Comparison of ENCODE assay signal across 27 mouse cellular contexts in the genomic region with DNA sequence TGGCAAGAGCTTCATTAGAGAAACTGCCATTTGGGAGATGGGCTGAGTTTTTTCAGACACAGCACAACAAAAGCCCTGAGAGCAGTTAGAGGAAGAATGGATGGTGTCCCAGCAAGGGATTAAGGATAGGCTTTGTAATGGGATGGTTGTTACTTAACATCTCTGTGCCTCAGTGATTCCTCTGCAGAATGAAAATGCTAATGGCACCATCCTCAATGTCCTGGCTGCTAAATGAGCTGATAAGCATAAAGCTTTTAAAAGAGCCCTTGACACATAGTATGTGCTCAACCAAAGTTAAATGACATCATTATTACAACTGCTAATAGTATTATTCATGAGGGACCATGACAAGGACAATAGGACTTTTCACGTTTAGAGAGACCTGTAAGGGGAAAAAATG.
DNase-seq lines count a peak whose midpoint lies in the region; ATAC-seq lines count a peak whose summit lies in the region.
"Had no signal": no experiment of that assay in that cellular context is flagged by ENCODE, and none has a peak within 500 bp of the region (broad histone marks: within the 10 kb centered on the region; RNA-seq: fewer than 3 reads in every experiment).

No protein-coding gene starts in this region.

- no peaks in the 10 kb centered on the region for H3K27me3 ChIP-seq in hindbrain, embryonic 14.5 days (ENCODE audit: control insufficient read depth, insufficient read depth, low read length)
- no peaks in the 10 kb centered on the region for H3K27me3 ChIP-seq in hindbrain, embryonic 13.5 days
- H3K27me3 ChIP-seq: embryonic facial prominence, embryonic 13.5 days; heart, embryonic 13.5 days; kidney, embryonic 15.5 days; limb, embryonic 12.5 days; liver, embryonic 15.5 days; lung, embryonic 15.5 days; neural tube, embryonic 15.5 days had no signal

- WGBS in hindbrain, embryonic 14.5 days, result 23% methylated on average over 1 of the region's 1 CpGs
- 17% methylated on average over 1 of the region's 1 CpGs for WGBS in hindbrain, embryonic 13.5 days

- DNase-seq in embryo, embryonic 10.5 days (ENCODE audit: low spot score), result peak; percentile 12
- DNase-seq in embryo, embryonic 11 days, result no peak
- DNase-seq in hindbrain, embryonic 14.5 days (ENCODE audit: low spot score), result no peak
- DNase-seq in ES-CJ7 (ENCODE audit: low read depth, low spot score), result peak; percentile 78
- peak; percentile 2 for DNase-seq in mesoderm, embryonic 11.5 days (ENCODE audit: low read depth, low spot score)
- no peak for DNase-seq in cerebellum, postnatal 4 days (ENCODE audit: low spot score in 2 of 2)
- DNase-seq: adrenal gland, postnatal 14 days; cerebellum, adult 11-12 months; cerebellum, postnatal 10 days; gastrocnemius, postnatal 10 days; heart, postnatal 10 days; kidney, adult 18-20 months; kidney, postnatal 25 days; midbrain, embryonic 14.5 days; right cerebral cortex, adult 18-20 months; spleen, adult 18-20 months; thymus, postnatal 14 days had no signal

- H3K9me3 ChIP-seq in hindbrain, embryonic 14.5 days (ENCODE audit: control insufficient read depth, low read length), result no peaks in the 10 kb centered on the region
- H3K9me3 ChIP-seq in hindbrain, embryonic 13.5 days, result no peaks in the 10 kb centered on the region
- H3K9me3 ChIP-seq: embryonic facial prominence, embryonic 13.5 days; heart, embryonic 13.5 days; kidney, embryonic 15.5 days; limb, embryonic 12.5 days; liver, embryonic 15.5 days; lung, embryonic 15.5 days; neural tube, embryonic 15.5 days had no signal

- no peaks in the 10 kb centered on the region for H3K36me3 ChIP-seq in hindbrain, embryonic 14.5 days (replicated peaks; ENCODE audit: control insufficient read depth, insufficient read depth)
- no peaks in the 10 kb centered on the region for H3K36me3 ChIP-seq in hindbrain, embryonic 13.5 days
- H3K36me3 ChIP-seq: embryonic facial prominence, embryonic 13.5 days; heart, embryonic 13.5 days; kidney, embryonic 15.5 days; limb, embryonic 12.5 days; liver, embryonic 15.5 days; lung, embryonic 15.5 days; neural tube, embryonic 15.5 days had no signal

- H3K9ac ChIP-seq in hindbrain, embryonic 14.5 days, result no peak overlapping the region
- H3K9ac ChIP-seq in hindbrain, embryonic 13.5 days, result no peak overlapping the region
- H3K9ac ChIP-seq: embryonic facial prominence, embryonic 13.5 days; heart, embryonic 13.5 days; kidney, embryonic 15.5 days; limb, embryonic 12.5 days; liver, embryonic 15.5 days; lung, embryonic 15.5 days; neural tube, embryonic 15.5 days had no signal

- H3K4me3 ChIP-seq in hindbrain, embryonic 14.5 days (replicated peaks; ENCODE audit: low read length), result no peak overlapping the region
- H3K4me3 ChIP-seq in hindbrain, embryonic 13.5 days, result no peak overlapping the region
- H3K4me3 ChIP-seq: embryonic facial prominence, embryonic 13.5 days; heart, embryonic 13.5 days; kidney, embryonic 15.5 days; left cerebral cortex, adult 2 months; limb, embryonic 12.5 days; liver, embryonic 15.5 days; lung, embryonic 15.5 days; neural tube, embryonic 15.5 days had no signal

- no peak overlapping the region for H3K27ac ChIP-seq in hindbrain, embryonic 14.5 days
- no peak overlapping the region for H3K27ac ChIP-seq in hindbrain, embryonic 13.5 days
- H3K27ac ChIP-seq: embryonic facial prominence, embryonic 13.5 days; heart, embryonic 13.5 days; kidney, embryonic 15.5 days; left cerebral cortex, adult 2 months; limb, embryonic 12.5 days; liver, embryonic 15.5 days; lung, embryonic 15.5 days; neural tube, embryonic 15.5 days had no signal

- no peak overlapping the region for H3K4me2 ChIP-seq in hindbrain, embryonic 14.5 days (replicated peaks)
- H3K4me2 ChIP-seq in hindbrain, embryonic 13.5 days, result no peak overlapping the region
- H3K4me2 ChIP-seq: embryonic facial prominence, embryonic 13.5 days; heart, embryonic 13.5 days; kidney, embryonic 15.5 days; limb, embryonic 12.5 days; liver, embryonic 15.5 days; lung, embryonic 15.5 days; neural tube, embryonic 15.5 days had no signal

- 0 out of 2 replicates have a peak, but pooled peaks have one; percentile 6 for ATAC-seq in hindbrain, embryonic 14.5 days (ENCODE audit: low FRiP score)
- no peak; the same call in 1 of the 2 replicates for ATAC-seq in hindbrain, embryonic 13.5 days (ENCODE audit: low FRiP score)
- ATAC-seq: hindbrain, embryonic 16.5 days had no signal

- H3K4me1 ChIP-seq in hindbrain, embryonic 14.5 days (replicated peaks; ENCODE audit: control insufficient read depth, insufficient read depth, low read length), result no peaks in the 10 kb centered on the region
- no peaks in the 10 kb centered on the region for H3K4me1 ChIP-seq in hindbrain, embryonic 13.5 days (replicated peaks)
- H3K4me1 ChIP-seq: embryonic facial prominence, embryonic 13.5 days; kidney, embryonic 15.5 days; limb, embryonic 12.5 days; liver, embryonic 15.5 days; lung, embryonic 15.5 days; neural tube, embryonic 15.5 days had no signal

Comparison
In these comparisons a context has a peak if more than half of its experiments do, and no peak if none do; other contexts are left out.
1. DNase-seq: peak in embryo, embryonic 10.5 days (single experiment), ES-CJ7 (single experiment) and mesoderm, embryonic 11.5 days (single experiment); none in embryo, embryonic 11 days (single experiment), hindbrain, embryonic 14.5 days (single experiment) and cerebellum, postnatal 4 days (0 of 2).